Mouse (Mus musculus) limb, embryonic 14.5 days (tissue): ENCODE measurements at regions not wholly inside any gene's neighbourhood (a gene's known extent, or its start where the extent isn't known, plus 50 kb on each side); places are given as distances from the start of the nearest gene placed in this dataset.

ENCODE experiments used
- ATAC-seq: fragments of 200-750 bp; cut with Nextera tagmentation; 2 replicates; pipeline ENCODE4 v1.8.0; 2017; ENCODE audit warnings: low read depth, moderate number of reproducible peaks, moderate TSS enrichment; ENCODE audit not compliant: low FRiP score
- DNase-seq: peaks from one replicate; pipeline ENCODE4 v3.0.0-alpha.2; 2015; ENCODE audit warnings: low spot score
- H3K27ac ChIP-seq: fragments of 300-500 bp; sonication (generic); replicated peaks from 2 replicates; pipeline ENCODE4 v1.5.1; 2014; ENCODE audit warnings: low read depth, mild to moderate bottlenecking, low read length, moderate library complexity, mixed read lengths
- H3K27me3 ChIP-seq: fragments of 300-500 bp; sonication (generic); 2 replicates; pipeline ENCODE4 v1.6.1; 2014; ENCODE audit warnings: low read length, mixed read lengths; ENCODE audit not compliant: control insufficient read depth, insufficient read depth
- H3K36me3 ChIP-seq: fragments of 300-500 bp; sonication (generic); 2 replicates; pipeline ENCODE4 v1.6.1; 2014; ENCODE audit warnings: mild to moderate bottlenecking, low read length, moderate library complexity, mixed read lengths; ENCODE audit not compliant: control insufficient read depth, insufficient read depth
- H3K4me1 ChIP-seq: fragments of 300-500 bp; sonication (generic); 2 replicates; pipeline ENCODE4 v1.6.1; 2014; ENCODE audit warnings: antibody characterized with exemption, low read length, mixed read lengths; ENCODE audit not compliant: control insufficient read depth, insufficient read depth
- H3K4me2 ChIP-seq: fragments of 300-500 bp; sonication (generic); replicated peaks from 2 replicates; pipeline ENCODE4 v1.6.1; 2014; ENCODE audit warnings: low read depth, mild to moderate bottlenecking, low read length, moderate library complexity; ENCODE audit not compliant: severe bottlenecking
- H3K4me3 ChIP-seq: fragments of 300-500 bp; sonication (generic); replicated peaks from 2 replicates; pipeline ENCODE4 v1.5.1; 2014; ENCODE audit warnings: low read length
- H3K9ac ChIP-seq: fragments of 300-500 bp; sonication (generic); 2 replicates; pipeline ENCODE4 v1.6.1; 2014; ENCODE audit warnings: mild to moderate bottlenecking, low read depth, low read length, moderate library complexity; ENCODE audit not compliant: severe bottlenecking
- H3K9me3 ChIP-seq: fragments of 300-500 bp; sonication (generic); 2 replicates; pipeline ENCODE4 v1.6.1; 2016; ENCODE audit warnings: low read length; ENCODE audit not compliant: control insufficient read depth
- POLR2A ChIP-seq: fragments of 200-500 bp; IDR thresholded peaks from 2 replicates; pipeline ENCODE4 v1.8.0; 2012; ENCODE audit warnings: inconsistent platforms, mild to moderate bottlenecking, moderate library complexity, borderline replicate concordance; ENCODE audit not compliant: insufficient read depth, insufficient read length; ENCODE audit errors: extremely low read depth
- WGBS: fragments of 180-500 bp; shearing (Covaris S2); extraction: QIAGEN DNeasy Blood & Tissue Kit; methylation state at CpG from one replicate; pipeline ENCODE4 v1.1.7; 2014; 5-methylcytosine and 5-hydroxymethylcytosine counted together

- DNase-seq = no peak
- Histone ChIP-seq H3K4me1 (0 out of 2 replicates have a peak, but pooled peaks cover 5% of the 10 kb centered on the region), H3K27me3 (no peaks in the 10 kb centered on the region), H3K4me3 (no peak overlapping the region), H3K27ac (no peak overlapping the region), H3K4me2 (no peak overlapping the region), H3K9me3 (no peaks in the 10 kb centered on the region), H3K36me3 (no peaks in the 10 kb centered on the region), H3K9ac (no peak overlapping the region)
- WGBS = 48% methylated on average over 5 of the region's 5 CpGs
- ATAC-seq = no peak
- no peak for TF ChIP-seq POLR2A
Observed at GRCm38 (mm10) chr15:38407476-38407875, 982.1 kb downstream of the 4930447A16Rik start.

GRCm38 (mm10) chr15:38409168-38409567 lies 983.8 kb downstream of the 4930447A16Rik start:
- WGBS = 75% methylated on average over 4 of the region's 4 CpGs
- H3K27ac ChIP-seq = no peak overlapping the region
- no peaks in the 10 kb centered on the region for H3K27me3 ChIP-seq
- H3K4me2 ChIP-seq = no peak overlapping the region
- H3K36me3 ChIP-seq = no peaks in the 10 kb centered on the region
- ATAC-seq = no peak
- H3K9ac ChIP-seq = no peak overlapping the region
- DNase-seq = no peak
- H3K4me1 ChIP-seq = 0 out of 2 replicates have a peak, but pooled peaks cover 5% of the 10 kb centered on the region
- no peak overlapping the region for H3K4me3 ChIP-seq
- no peaks in the 10 kb centered on the region for H3K9me3 ChIP-seq
- TF ChIP-seq POLR2A = no peak

DNA sequence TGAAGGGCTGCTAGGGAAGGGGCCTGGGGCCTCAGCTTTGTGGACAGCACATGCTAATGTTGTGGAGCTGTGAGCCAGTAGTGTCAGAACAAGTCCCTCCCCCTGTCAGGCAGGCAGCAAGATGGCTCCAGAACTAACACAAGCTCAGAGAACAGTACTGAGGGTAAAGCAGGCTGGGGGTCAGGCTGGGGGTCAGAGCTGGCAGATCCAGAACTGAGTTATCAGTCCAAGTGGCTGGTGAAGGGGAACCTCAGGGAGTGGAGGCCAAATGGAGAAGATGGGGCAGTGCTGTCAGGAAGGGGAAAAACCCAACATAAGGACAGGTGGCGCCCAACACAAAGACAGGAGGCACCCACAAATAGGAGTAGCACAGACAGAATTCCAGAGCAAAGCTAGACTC lies 985.1 kb downstream of the 4930447A16Rik start:
- no peak for ATAC-seq
- no peak for TF ChIP-seq POLR2A

DNA sequence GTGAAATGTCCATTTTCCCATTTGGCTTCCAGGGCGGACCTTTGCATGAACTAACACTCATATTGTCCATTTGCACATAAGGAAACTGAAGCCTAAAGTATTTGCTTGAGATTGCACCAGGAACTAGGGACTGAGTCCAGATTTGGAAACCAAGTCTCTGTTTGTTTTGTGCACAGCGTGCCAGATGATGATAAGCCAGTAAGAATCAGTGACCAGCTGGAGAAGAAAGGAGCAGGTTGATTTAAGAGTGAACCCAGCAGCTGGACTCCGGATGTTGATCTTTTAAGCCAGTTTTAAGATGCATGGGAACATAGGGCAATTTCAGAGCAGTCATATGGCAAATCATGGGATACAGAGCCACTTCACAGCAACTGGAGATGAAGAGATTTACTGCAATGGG lies 987.1 kb downstream of the 4930447A16Rik start:
- Histone ChIP-seq H3K27me3 (no peaks in the 10 kb centered on the region), H3K4me2 (no peak overlapping the region), H3K27ac (no peak overlapping the region), H3K9me3 (no peaks in the 10 kb centered on the region), H3K9ac (no peak overlapping the region), H3K4me1 (no peaks in the 10 kb centered on the region), H3K4me3 (no peak overlapping the region), H3K36me3 (no peaks in the 10 kb centered on the region)
- WGBS = 82% methylated on average over 3 of the region's 3 CpGs
- ATAC-seq (no peak), DNase-seq (no peak)
- TF ChIP-seq POLR2A = no peak

More for the DNA sequence above, 985.1 kb downstream of the 4930447A16Rik start:
- DNase-seq = no peak
- 91% methylated on average over 1 of the region's 1 CpGs for WGBS
- Histone ChIP-seq H3K4me3 (no peak overlapping the region), H3K27me3 (no peaks in the 10 kb centered on the region), H3K9me3 (no peaks in the 10 kb centered on the region), H3K36me3 (no peaks in the 10 kb centered on the region), H3K4me1 (0 out of 2 replicates have a peak, but pooled peaks cover 5% of the 10 kb centered on the region), H3K4me2 (no peak overlapping the region), H3K9ac (no peak overlapping the region), H3K27ac (no peak overlapping the region)

GRCm38 (mm10) chr15:38413329-38413728 lies 988.0 kb downstream of the 4930447A16Rik start:
- no peak overlapping the region for H3K9ac ChIP-seq
- no peaks in the 10 kb centered on the region for H3K9me3 ChIP-seq
- H3K4me2 ChIP-seq = no peak overlapping the region
- no peak overlapping the region for H3K4me3 ChIP-seq
- WGBS = 89% methylated on average over 6 of the region's 6 CpGs
- H3K4me1 ChIP-seq = no peaks in the 10 kb centered on the region
- DNase-seq (no peak), ATAC-seq (no peak)
- no peaks in the 10 kb centered on the region for H3K27me3 ChIP-seq
- H3K27ac ChIP-seq = no peak overlapping the region
- TF ChIP-seq POLR2A = no peak
- no peaks in the 10 kb centered on the region for H3K36me3 ChIP-seq
